Mouse (Mus musculus): ENCODE results near the gene Olfr554. TPM values are rescaled to one million over a fixed set of nuclear protein-coding genes. Genes with fewer than 3 reads are reported as not detected.

Olfr554 gene
- polyA plus RNA-seq, 1 experiment from 2014 or later: not detected

Other genes with a start within 250 kb of the Olfr554 start
- gene Rrm1, start 196.7 kb upstream of the Olfr554 start, polyA plus RNA-seq (2018): 17.3 to 71.9 TPM (median 64.3 TPM) in 3 replicates
- gene Olfr543, start 156.8 kb upstream of the Olfr554 start, polyA plus RNA-seq (2018): not detected in 3 replicates
- not detected in 3 replicates for gene Olfr544, start 150.1 kb upstream of the Olfr554 start, polyA plus RNA-seq (2018)
- gene Olfr545, start 138.9 kb upstream of the Olfr554 start, polyA plus RNA-seq (2018): not detected in 3 replicates
- gene Olfr547, start 103.7 kb upstream of the Olfr554 start, polyA plus RNA-seq (2018): not detected in 3 replicates
- not detected in 3 replicates for gene Olfr548-ps1, start 97.5 kb upstream of the Olfr554 start, polyA plus RNA-seq (2018)
- not detected in 3 replicates for gene Olfr549, start 88.6 kb upstream of the Olfr554 start, polyA plus RNA-seq (2018)
- 31.3 to 44.4 TPM (median 44.4 TPM) in 3 replicates for gene Trim21, start 72.9 kb upstream of the Olfr554 start, polyA plus RNA-seq (2018)
- not detected in 3 replicates for gene Olfr550, start 67.0 kb upstream of the Olfr554 start, polyA plus RNA-seq (2018)
- gene Olfr551, start 46.5 kb upstream of the Olfr554 start, polyA plus RNA-seq (2018): not detected in 3 replicates
- gene Olfr552, start 40.7 kb upstream of the Olfr554 start, polyA plus RNA-seq (2018): not detected in 3 replicates
- gene Olfr553, start 20.2 kb upstream of the Olfr554 start, polyA plus RNA-seq (2018): not detected in 3 replicates
- not detected in 3 replicates for gene Olfr555, start 20.4 kb downstream of the Olfr554 start, polyA plus RNA-seq (2018)
- not detected in 3 replicates for gene Olfr556, start 26.5 kb downstream of the Olfr554 start, polyA plus RNA-seq (2018)
- 2.3 to 3.3 TPM (median 2.8 TPM) in 3 replicates for gene Trim68, start 48.9 kb downstream of the Olfr554 start, polyA plus RNA-seq (2018)
- not detected in 3 replicates for gene Olfr557, start 57.5 kb downstream of the Olfr554 start, polyA plus RNA-seq (2018)
- not detected in 3 replicates for gene Olfr558, start 63.8 kb downstream of the Olfr554 start, polyA plus RNA-seq (2018)
- gene Olfr33, start 80.6 kb downstream of the Olfr554 start, polyA plus RNA-seq (2018): not detected in 3 replicates
- not detected in 3 replicates for gene Olfr559, start 89.1 kb downstream of the Olfr554 start, polyA plus RNA-seq (2018)
- not detected in 3 replicates for gene Olfr560, start 120.9 kb downstream of the Olfr554 start, polyA plus RNA-seq (2018)
- not detected in 3 replicates for gene Olfr78, start 121.0 kb downstream of the Olfr554 start, polyA plus RNA-seq (2018)
- gene Olfr561, start 132.8 kb downstream of the Olfr554 start, polyA plus RNA-seq (2018): not detected in 3 replicates
- not detected in 3 replicates for gene Olfr564, start 165.0 kb downstream of the Olfr554 start, polyA plus RNA-seq (2018)
- gene Olfr566, start 220.3 kb downstream of the Olfr554 start, polyA plus RNA-seq (2018): not detected in 3 replicates
- not detected in 3 replicates for gene Olfr568, start 238.7 kb downstream of the Olfr554 start, polyA plus RNA-seq (2018)